Mouse (Mus musculus) midbrain, embryonic 16.5 days (tissue): ENCODE data around the gene Pik3cb. TPM values are rescaled to one million over a fixed set of nuclear protein-coding genes. Genes with fewer than 3 reads are reported as not detected.

ENCODE experiments used
- ATAC-seq: fragments of 200-750 bp; cut with Nextera tagmentation; 2 replicates; pipeline ENCODE4 v1.8.0; 2017; ENCODE audit warnings: moderate TSS enrichment
- H3K27ac ChIP-seq: fragments of 300-500 bp; sonication (generic); 2 replicates; pipeline ENCODE4 v1.5.1; 2014; ENCODE audit warnings: mild to moderate bottlenecking, low read length, mixed read lengths
- H3K27me3 ChIP-seq: fragments of 300-500 bp; sonication (generic); 2 replicates; pipeline ENCODE4 v1.6.1; 2014; ENCODE audit warnings: low read depth, low read length, mixed read lengths; ENCODE audit not compliant: control insufficient read depth, insufficient read depth
- H3K36me3 ChIP-seq: fragments of 300-500 bp; sonication (generic); 2 replicates; pipeline ENCODE4 v1.6.1; 2014; ENCODE audit warnings: mild to moderate bottlenecking, low read length, moderate library complexity, mixed read lengths; ENCODE audit not compliant: control insufficient read depth, insufficient read depth
- H3K4me1 ChIP-seq: fragments of 300-500 bp; sonication (generic); 2 replicates; pipeline ENCODE4 v1.6.1; 2014; ENCODE audit warnings: mild to moderate bottlenecking, low read length, mixed read lengths; ENCODE audit not compliant: control insufficient read depth, insufficient read depth
- H3K4me2 ChIP-seq: fragments of 300-500 bp; sonication (generic); 2 replicates; pipeline ENCODE4 v1.6.1; 2014; ENCODE audit warnings: mild to moderate bottlenecking, low read length, mixed read lengths
- H3K4me3 ChIP-seq: fragments of 300-500 bp; sonication (generic); 2 replicates; pipeline ENCODE4 v1.5.1; 2014; ENCODE audit warnings: low read depth, mild to moderate bottlenecking, low read length, moderate library complexity, mixed read lengths
- H3K9ac ChIP-seq: fragments of 300-500 bp; sonication (generic); 2 replicates; pipeline ENCODE4 v1.6.1; 2014; ENCODE audit warnings: low read depth, low read length, mixed read lengths
- H3K9me3 ChIP-seq: fragments of 300-500 bp; sonication (generic); replicated peaks from 2 replicates; pipeline ENCODE4 v1.6.1; 2014; ENCODE audit warnings: mild to moderate bottlenecking, low read length, mixed read lengths; ENCODE audit not compliant: control insufficient read depth, poor library complexity, severe bottlenecking
- WGBS: fragments of 180-500 bp; shearing (Covaris S2); extraction: QIAGEN DNeasy Blood & Tissue Kit; methylation state at CpG from one replicate; pipeline ENCODE4 v1.1.7; 2014; 5-methylcytosine and 5-hydroxymethylcytosine counted together
- polyA plus RNA-seq: library from polyadenylated mRNA; unstranded; fragments of >200 nt; fragmentation: Nextera tagmentation; extraction: Ambion mirVana; gene quantifications from 2 replicates; pipeline ENCODE4 v1.2.1, GENCODE M21; 2015

Pik3cb gene
- polyA plus RNA-seq, 1 experiment from 2014 or later: 2.3 TPM

GRCm38 (mm10) chr9:99081308-99081707 lies 59.1 kb downstream of the Pik3cb start:
- Histone ChIP-seq H3K27ac (no peak overlapping the region), H3K9me3 (no peaks in the 10 kb centered on the region)

GRCm38 (mm10) chr9:99080657-99081056 lies 59.8 kb downstream of the Pik3cb start:
- Histone ChIP-seq H3K4me3 (no peak overlapping the region), H3K36me3 (no peaks in the 10 kb centered on the region; the same call in 1 of the 2 replicates), H3K9ac (no peak overlapping the region), H3K27me3 (no peaks in the 10 kb centered on the region), H3K4me1 (no peaks in the 10 kb centered on the region), H3K27ac (no peak overlapping the region), H3K9me3 (no peaks in the 10 kb centered on the region), H3K4me2 (no peak overlapping the region)
- WGBS: 94% methylated on average over 2 of the region's 2 CpGs
- ATAC-seq: no peak

More at GRCm38 (mm10) chr9:99081308-99081707, 59.1 kb downstream of the Pik3cb start:
- no peak overlapping the region for H3K9ac ChIP-seq
- H3K4me3 ChIP-seq: no peak overlapping the region
- no peak overlapping the region for H3K4me2 ChIP-seq
- H3K27me3 ChIP-seq: no peaks in the 10 kb centered on the region
- no peaks in the 10 kb centered on the region; the same call in 1 of the 2 replicates for H3K36me3 ChIP-seq
- no peak for ATAC-seq
- 86% methylated on average over 3 of the region's 3 CpGs for WGBS
- no peaks in the 10 kb centered on the region for H3K4me1 ChIP-seq

- no peak for ATAC-seq
- no peak overlapping the region for H3K9ac ChIP-seq
- peaks cover 2% of the 10 kb centered on the region; the same call in 1 of the 2 replicates for H3K36me3 ChIP-seq
- H3K4me1 ChIP-seq: no peaks in the 10 kb centered on the region
- H3K9me3 ChIP-seq: no peaks in the 10 kb centered on the region
- H3K27me3 ChIP-seq: no peaks in the 10 kb centered on the region
- 80% methylated on average over 2 of the region's 2 CpGs for WGBS
- H3K4me3 ChIP-seq: no peak overlapping the region
- H3K27ac ChIP-seq: no peak overlapping the region
- H3K4me2 ChIP-seq: no peak overlapping the region
These were observed 66.0 kb downstream of the Pik3cb start for GRCm38 (mm10) chr9:99074462-99074861.

- Histone ChIP-seq H3K4me3 (no peak overlapping the region), H3K27ac (no peak overlapping the region), H3K4me2 (no peak overlapping the region), H3K9me3 (no peaks in the 10 kb centered on the region), H3K27me3 (no peaks in the 10 kb centered on the region), H3K4me1 (no peaks in the 10 kb centered on the region), H3K36me3 (peaks cover 3% of the 10 kb centered on the region; the same call in 1 of the 2 replicates), H3K9ac (no peak overlapping the region)
- 78% methylated on average over 4 of the region's 4 CpGs for WGBS
- no peak for ATAC-seq
These were observed 67.9 kb downstream of the Pik3cb start for GRCm38 (mm10) chr9:99072538-99072937.

GRCm38 (mm10) chr9:99065311-99065710 lies 75.1 kb downstream of the Pik3cb start:
- no peaks in the 10 kb centered on the region for H3K27me3 ChIP-seq
- no peaks in the 10 kb centered on the region for H3K4me1 ChIP-seq
- H3K4me2 ChIP-seq: no peak overlapping the region
- H3K9me3 ChIP-seq: no peaks in the 10 kb centered on the region
- H3K4me3 ChIP-seq: no peak overlapping the region
- no peak for ATAC-seq
- H3K36me3 ChIP-seq: peaks cover 5% of the 10 kb centered on the region; the same call in 1 of the 2 replicates
- 83% methylated on average over 5 of the region's 5 CpGs for WGBS
- H3K9ac ChIP-seq: no peak overlapping the region
- no peak overlapping the region for H3K27ac ChIP-seq

GRCm38 (mm10) chr9:99064216-99064615 lies 76.2 kb downstream of the Pik3cb start:
- WGBS: 51% methylated on average over 2 of the region's 2 CpGs
- H3K4me3 ChIP-seq: no peak overlapping the region
- no peaks in the 10 kb centered on the region for H3K27me3 ChIP-seq
- no peaks in the 10 kb centered on the region for H3K4me1 ChIP-seq
- H3K9ac ChIP-seq: no peak overlapping the region
- no peak for ATAC-seq
- H3K27ac ChIP-seq: no peak overlapping the region
- no peaks in the 10 kb centered on the region for H3K9me3 ChIP-seq
- H3K36me3 ChIP-seq: peaks cover 8% of the 10 kb centered on the region; the same call in 1 of the 2 replicates
- H3K4me2 ChIP-seq: no peak overlapping the region

- ATAC-seq: peak; percentile 79
- H3K4me3 ChIP-seq: no peak overlapping the region
- no peaks in the 10 kb centered on the region for H3K27me3 ChIP-seq
- H3K9ac ChIP-seq: no peak overlapping the region
- WGBS: 44% methylated on average over 7 of the region's 7 CpGs
- H3K4me1 ChIP-seq: no peaks in the 10 kb centered on the region
- H3K4me2 ChIP-seq: no peak overlapping the region
- H3K9me3 ChIP-seq: no peaks in the 10 kb centered on the region
- peaks cover 7% of the 10 kb centered on the region; the same call in 1 of the 2 replicates for H3K36me3 ChIP-seq
- H3K27ac ChIP-seq: no peak overlapping the region
These were observed 77.9 kb downstream of the Pik3cb start for GRCm38 (mm10) chr9:99062544-99062943.

- ATAC-seq: no peak
These were observed 82.7 kb downstream of the Pik3cb start for GRCm38 (mm10) chr9:99057751-99058150.

GRCm38 (mm10) chr9:99049760-99050159 lies 90.7 kb downstream of the Pik3cb start:
- no peak for ATAC-seq
- no peak overlapping the region for H3K27ac ChIP-seq
- no peak overlapping the region for H3K9ac ChIP-seq
- no peaks in the 10 kb centered on the region for H3K27me3 ChIP-seq
- no peak overlapping the region for H3K4me3 ChIP-seq
- 79% methylated on average over 6 of the region's 6 CpGs for WGBS
- H3K36me3 ChIP-seq: peaks cover 8% of the 10 kb centered on the region; the same call in 1 of the 2 replicates
- H3K9me3 ChIP-seq: no peaks in the 10 kb centered on the region
- H3K4me2 ChIP-seq: no peak overlapping the region
- no peaks in the 10 kb centered on the region for H3K4me1 ChIP-seq

More at GRCm38 (mm10) chr9:99057751-99058150, 82.7 kb downstream of the Pik3cb start:
- Histone ChIP-seq H3K4me1 (no peaks in the 10 kb centered on the region), H3K4me2 (no peak overlapping the region), H3K9ac (no peak overlapping the region), H3K27me3 (no peaks in the 10 kb centered on the region), H3K27ac (no peak overlapping the region), H3K9me3 (no peaks in the 10 kb centered on the region), H3K4me3 (no peak overlapping the region), H3K36me3 (peaks cover 8% of the 10 kb centered on the region)
- 94% methylated on average over 3 of the region's 3 CpGs for WGBS
